Mouse (Mus musculus) liver, postnatal 0 days (tissue): Measurements from ENCODE around the gene Fbxw21.

Experiments used
- CTCF ChIP-seq: sonication (generic); IDR thresholded peaks from 2 replicates; pipeline ENCODE4 v1.5.1; 2016; ENCODE audit warnings: antibody characterized with exemption, low read depth
- EP300 ChIP-seq: IDR thresholded peaks from 2 replicates; pipeline ENCODE4 v1.6.1; 2016; ENCODE audit warnings: antibody characterized with exemption, low read depth, mild to moderate bottlenecking

DNA sequence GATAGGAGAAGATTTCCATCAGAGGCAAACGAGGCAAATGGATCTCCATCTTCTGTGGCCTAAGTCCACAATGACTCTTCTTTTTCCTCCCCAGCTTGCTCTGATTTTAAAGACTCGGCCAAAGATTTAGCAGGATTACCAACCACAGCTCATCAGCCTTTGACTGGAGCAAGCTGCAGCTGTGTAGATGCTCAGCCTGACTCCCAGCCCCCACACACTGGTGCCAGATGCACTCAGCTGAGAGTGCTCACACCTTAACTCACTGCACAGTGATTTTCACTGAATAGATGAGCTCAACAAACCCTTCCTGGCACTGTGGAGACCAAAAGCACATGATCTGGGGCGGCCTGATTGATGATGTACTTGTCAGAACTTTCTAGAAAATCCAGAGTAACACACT is at the start of gene Fbxw21:
- TF ChIP-seq CTCF (no peak), EP300 (no peak)
